Mouse (Mus musculus): ENCODE measurements around the gene Vwa8. TPM values are rescaled to one million over a fixed set of nuclear protein-coding genes. Genes with fewer than 3 reads are reported as not detected.

Vwa8 gene
- polyA plus RNA-seq, 1 experiment from 2014 or later, result 8.8 TPM

DNA sequence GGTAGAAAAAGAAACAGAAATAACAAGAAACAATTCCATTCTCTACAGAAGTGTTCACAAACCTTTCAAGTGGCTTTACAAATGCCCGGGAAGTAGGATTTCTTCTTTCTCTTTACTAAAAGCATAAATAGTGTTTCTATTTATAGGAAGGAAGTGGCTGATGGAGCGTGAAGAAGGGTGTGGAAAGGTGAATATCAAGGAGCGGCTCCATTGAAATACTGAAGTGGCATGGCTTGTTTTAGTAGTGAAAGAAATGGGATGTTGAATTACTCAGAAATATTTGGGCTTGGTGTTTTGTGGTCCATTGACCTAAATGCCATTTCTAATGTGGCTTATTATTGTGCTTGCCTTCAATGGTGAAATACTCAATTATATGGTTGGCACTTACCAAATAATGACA, 30.4 kb upstream of the Vwa8 start:
- Histone ChIP-seq H3K4me3 (ENCODE audit: low read depth, low read length) (no peak overlapping the region), H3K9ac (replicated peaks; ENCODE audit: low read depth) (no peak overlapping the region), H3K9me3 (ENCODE audit: low read length) (no peaks in the 10 kb centered on the region), H3K36me3 (ENCODE audit: insufficient read depth, low read length) (no peaks in the 10 kb centered on the region), H3K4me1 (ENCODE audit: insufficient read depth, low read depth, low read length) (0 out of 2 replicates have a peak, but pooled peaks cover 3% of the 10 kb centered on the region), H3K4me2 (replicated peaks; ENCODE audit: low read depth, low read length) (no peak overlapping the region), H3K27me3 (replicated peaks; ENCODE audit: insufficient read depth, low read length) (no peaks in the 10 kb centered on the region), H3K27ac (ENCODE audit: low read length) (no peak overlapping the region)
- DNase-seq (ENCODE audit: low spot score) (peak; percentile 71), ATAC-seq (peak; percentile 52)
- peak; percentile 31 for TF ChIP-seq EP300 (IDR thresholded peaks at IDR 0.05)
- no peak for TF ChIP-seq CTCF (IDR thresholded peaks at IDR 0.05)
- 47% methylated on average over 3 of the region's 3 CpGs for WGBS

DNA sequence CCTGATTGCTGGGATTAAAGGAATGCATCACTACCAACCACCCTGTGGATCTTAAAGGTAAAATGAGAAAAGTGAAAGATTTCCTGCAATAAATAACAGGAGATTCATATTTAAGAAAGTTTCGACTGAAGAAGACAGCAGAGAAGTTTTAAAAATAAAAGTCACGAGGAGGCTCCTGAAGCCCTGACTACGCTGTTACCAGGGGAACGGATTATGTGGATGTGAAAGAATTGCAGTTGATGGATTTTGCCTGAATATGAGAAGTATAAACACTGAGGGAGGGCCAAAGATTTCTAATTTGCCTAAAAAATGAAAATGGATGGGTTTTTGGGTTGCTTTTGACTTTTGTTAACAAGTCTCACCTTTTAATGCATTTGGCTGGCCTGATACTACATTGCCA, 24.8 kb upstream of the Vwa8 start:
- Histone ChIP-seq H3K36me3 (ENCODE audit: insufficient read depth, low read length) (no peaks in the 10 kb centered on the region), H3K27ac (ENCODE audit: low read length) (no peak overlapping the region), H3K27me3 (replicated peaks; ENCODE audit: insufficient read depth, low read length) (no peaks in the 10 kb centered on the region), H3K9me3 (ENCODE audit: low read length) (no peaks in the 10 kb centered on the region), H3K9ac (replicated peaks; ENCODE audit: low read depth) (no peak overlapping the region), H3K4me2 (replicated peaks; ENCODE audit: low read depth, low read length) (no peak overlapping the region), H3K4me3 (ENCODE audit: low read depth, low read length) (no peak overlapping the region), H3K4me1 (ENCODE audit: insufficient read depth, low read depth, low read length) (no peaks in the 10 kb centered on the region)
- DNase-seq (ENCODE audit: low spot score) (no peak), ATAC-seq (no peak)
- no peak for TF ChIP-seq EP300 (IDR thresholded peaks at IDR 0.05)
- TF ChIP-seq CTCF (IDR thresholded peaks at IDR 0.05), result no peak
- 75% methylated on average over 4 of the region's 4 CpGs for WGBS

DNA sequence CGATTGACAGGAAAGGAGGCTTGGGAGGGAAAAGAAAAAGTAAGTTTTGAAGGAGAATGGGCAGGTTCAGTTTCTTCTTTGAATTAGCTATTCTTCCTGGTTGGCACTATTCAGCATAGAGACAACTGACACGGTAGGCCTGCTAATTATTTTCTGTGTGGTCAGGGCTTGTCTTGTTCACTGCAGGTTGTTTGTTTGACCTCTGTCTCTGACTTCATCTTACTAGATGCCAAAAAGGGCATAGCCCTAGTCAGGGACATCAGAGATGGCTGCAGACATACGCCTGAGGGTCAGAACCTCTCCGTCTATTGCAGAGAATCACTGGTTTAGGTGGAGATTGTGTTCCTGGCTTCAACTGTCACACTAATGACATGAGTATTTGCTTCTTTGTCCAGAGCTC, 24.3 kb upstream of the Vwa8 start:
- Histone ChIP-seq H3K27me3 (replicated peaks; ENCODE audit: insufficient read depth, low read length) (no peaks in the 10 kb centered on the region), H3K9me3 (ENCODE audit: low read length) (no peaks in the 10 kb centered on the region), H3K4me3 (ENCODE audit: low read depth, low read length) (no peak overlapping the region), H3K9ac (replicated peaks; ENCODE audit: low read depth) (no peak overlapping the region), H3K4me2 (replicated peaks; ENCODE audit: low read depth, low read length) (no peak overlapping the region), H3K36me3 (ENCODE audit: insufficient read depth, low read length) (no peaks in the 10 kb centered on the region), H3K27ac (ENCODE audit: low read length) (no peak overlapping the region), H3K4me1 (ENCODE audit: insufficient read depth, low read depth, low read length) (no peaks in the 10 kb centered on the region)
- ATAC-seq (no peak), DNase-seq (ENCODE audit: low spot score) (no peak)
- no peak for TF ChIP-seq CTCF (IDR thresholded peaks at IDR 0.05)
- TF ChIP-seq EP300 (IDR thresholded peaks at IDR 0.05), result no peak
- WGBS, result 64% methylated on average over 4 of the region's 4 CpGs

DNA sequence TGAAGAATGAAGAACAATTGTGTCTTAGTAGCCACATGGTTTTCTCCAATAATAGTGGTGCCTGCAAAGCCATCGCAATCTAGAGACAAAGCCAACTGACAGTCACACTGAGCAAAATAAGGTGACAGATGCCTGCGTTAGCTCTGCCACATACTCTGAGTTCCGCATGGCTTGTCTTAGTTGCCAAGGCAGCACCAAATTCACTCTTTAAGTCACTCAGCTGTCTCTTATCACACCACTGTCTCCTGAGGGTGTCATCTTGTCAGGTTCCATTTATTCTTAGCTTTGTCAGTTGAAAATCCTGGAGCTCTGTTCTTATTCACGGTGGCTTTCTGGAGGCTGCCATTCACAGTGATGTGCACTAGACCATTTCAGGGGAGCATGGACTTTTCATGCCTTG, 17.7 kb upstream of the Vwa8 start:
- no peaks in the 10 kb centered on the region for H3K36me3 ChIP-seq (ENCODE audit: insufficient read depth, low read length)
- no peak for DNase-seq (ENCODE audit: low spot score)
- no peak overlapping the region for H3K27ac ChIP-seq (ENCODE audit: low read length)
- ATAC-seq, result no peak
- TF ChIP-seq CTCF (IDR thresholded peaks at IDR 0.05) (no peak), EP300 (IDR thresholded peaks at IDR 0.05) (no peak)
- no peaks in the 10 kb centered on the region for H3K9me3 ChIP-seq (ENCODE audit: low read length)
- H3K4me1 ChIP-seq (ENCODE audit: insufficient read depth, low read depth, low read length), result no peaks in the 10 kb centered on the region
- WGBS, result 91% methylated on average over 4 of the region's 4 CpGs
- no peaks in the 10 kb centered on the region for H3K27me3 ChIP-seq (replicated peaks; ENCODE audit: insufficient read depth, low read length)
- no peak overlapping the region for H3K4me2 ChIP-seq (replicated peaks; ENCODE audit: low read depth, low read length)
- H3K4me3 ChIP-seq (ENCODE audit: low read depth, low read length), result no peak overlapping the region
- H3K9ac ChIP-seq (replicated peaks; ENCODE audit: low read depth), result no peak overlapping the region

DNA sequence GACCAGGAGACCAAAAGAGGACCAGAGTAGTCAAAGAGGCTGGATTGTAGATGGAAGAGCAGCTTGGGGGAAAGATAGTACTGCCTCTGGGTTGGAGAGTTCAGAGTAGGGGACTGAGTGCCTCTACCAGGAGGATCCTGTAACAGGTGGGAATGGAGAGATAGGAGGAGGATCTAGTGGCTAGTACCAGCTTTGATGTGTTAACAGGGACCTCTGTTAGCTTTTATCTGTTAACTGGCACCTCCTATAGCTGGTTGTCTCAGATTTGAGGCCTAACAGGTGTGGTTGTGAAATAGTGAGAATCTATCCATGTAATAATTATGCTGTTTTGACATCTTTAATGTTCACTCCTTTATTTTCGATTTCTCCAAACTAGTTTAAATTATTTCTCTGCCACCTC, 904 bp upstream of the Vwa8 start:
- ATAC-seq, result no peak
- no peak for TF ChIP-seq EP300 (IDR thresholded peaks at IDR 0.05)
- TF ChIP-seq CTCF (IDR thresholded peaks at IDR 0.05), result no peak
- no peaks in the 10 kb centered on the region for H3K9me3 ChIP-seq (ENCODE audit: low read length)
- no peaks in the 10 kb centered on the region for H3K27me3 ChIP-seq (replicated peaks; ENCODE audit: insufficient read depth, low read length)
- no peaks in the 10 kb centered on the region; the same call in 1 of the 2 replicates for H3K4me1 ChIP-seq (ENCODE audit: insufficient read depth, low read depth, low read length)
- no peak overlapping the region for H3K9ac ChIP-seq (replicated peaks; ENCODE audit: low read depth)
- no peak overlapping the region; the same call in 1 of the 2 replicates for H3K27ac ChIP-seq (ENCODE audit: low read length)
- H3K4me3 ChIP-seq (ENCODE audit: low read depth, low read length), result no peak overlapping the region
- no peak for DNase-seq (ENCODE audit: low spot score)
- 73% methylated on average over 1 of the region's 1 CpGs for WGBS
- H3K4me2 ChIP-seq (replicated peaks; ENCODE audit: low read depth, low read length), result no peak overlapping the region
- H3K36me3 ChIP-seq (ENCODE audit: insufficient read depth, low read length), result no peaks in the 10 kb centered on the region

DNA sequence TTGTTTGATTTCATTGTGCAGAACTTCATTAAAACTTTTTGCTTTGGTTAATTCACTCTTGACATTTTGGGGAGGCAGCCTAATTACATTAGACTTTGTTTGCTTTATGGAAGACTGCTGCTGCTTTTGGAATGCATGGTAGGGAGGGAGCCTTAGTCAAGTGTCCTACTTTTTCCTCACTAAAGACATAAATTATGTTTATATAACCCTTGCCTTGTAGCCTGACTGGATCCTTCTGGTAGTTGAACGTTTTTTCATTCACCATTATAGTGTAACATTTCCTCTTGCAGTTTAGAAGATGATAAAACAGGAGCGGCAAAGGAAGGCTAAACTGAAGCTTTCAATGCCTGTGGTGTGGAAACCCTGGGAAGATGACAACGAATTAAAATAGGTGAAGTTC, 375 bp upstream of the Vwa8 start:
- DNase-seq (ENCODE audit: low spot score) (peak; percentile 49), ATAC-seq (peak; percentile 33; the same call in 1 of the 2 replicates)
- Histone ChIP-seq H3K27ac (ENCODE audit: low read length) (peak overlapping the region; percentile 89), H3K27me3 (replicated peaks; ENCODE audit: insufficient read depth, low read length) (no peaks in the 10 kb centered on the region), H3K9ac (replicated peaks; ENCODE audit: low read depth) (peak overlapping the region; percentile 71; the same call in 1 of the 2 replicates), H3K36me3 (ENCODE audit: insufficient read depth, low read length) (no peaks in the 10 kb centered on the region), H3K4me1 (ENCODE audit: insufficient read depth, low read depth, low read length) (no peaks in the 10 kb centered on the region; the same call in 1 of the 2 replicates), H3K4me2 (replicated peaks; ENCODE audit: low read depth, low read length) (peak overlapping the region; percentile 80), H3K9me3 (ENCODE audit: low read length) (no peaks in the 10 kb centered on the region), H3K4me3 (ENCODE audit: low read depth, low read length) (peak overlapping the region; percentile 69)
- no peak for TF ChIP-seq EP300 (IDR thresholded peaks at IDR 0.05)
- TF ChIP-seq CTCF (IDR thresholded peaks at IDR 0.05), result no peak
- WGBS, result 1% methylated on average over 3 of the region's 3 CpGs
